Mouse (Mus musculus) megakaryocyte, embryonic 14.5 days (primary cell): Measurements from ENCODE around the gene Gmeb2.

Experiments used
- FLI1 ChIP-seq: IDR thresholded peaks from 2 replicates; pipeline ENCODE4 v1.6.1; 2012; ENCODE audit warnings: low read length, inconsistent platforms, mixed read lengths
- GATA1 ChIP-seq: IDR thresholded peaks from 3 replicates; pipeline ENCODE4 v1.6.1; 2012; ENCODE audit warnings: mixed read lengths, low read length, inconsistent platforms, borderline replicate concordance

DNA sequence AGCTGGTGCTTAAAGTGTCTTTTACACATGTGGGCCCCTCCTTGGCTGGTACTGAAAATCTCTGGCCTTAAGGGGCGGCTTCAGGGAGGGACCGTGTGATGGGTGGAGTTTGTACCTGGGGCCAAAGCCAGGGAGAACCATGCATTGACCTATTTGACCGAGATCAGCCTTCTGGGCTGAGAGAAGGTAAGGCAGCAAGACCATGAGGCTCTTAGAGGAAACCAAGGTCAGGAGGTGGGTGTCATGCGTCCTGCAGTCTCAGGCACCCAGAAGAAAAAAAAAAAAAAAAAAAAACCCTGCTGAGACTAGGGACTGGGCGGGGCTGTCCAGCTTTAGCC is 25.1 kb upstream of the Gmeb2 start:
- TF ChIP-seq GATA1 (no peak), FLI1 (no peak)
